Mouse (Mus musculus) stomach, embryonic 14.5 days (tissue): ENCODE data around the gene Tmco1. TPM values are rescaled to one million over a fixed set of nuclear protein-coding genes. Genes with fewer than 3 reads are reported as not detected.

Source experiments
- microRNA-seq: library from miRNA; unstranded; fragments of <30 nt; microRNA quantifications from one replicate; pipeline ENCODE4, GENCODE M21; 2016
- polyA plus RNA-seq: library from polyadenylated mRNA; unstranded; fragments of >200 nt; fragmentation: Nextera tagmentation; extraction: Ambion mirVana; gene quantifications from 2 replicates; pipeline ENCODE4 v1.2.1, GENCODE M21; 2014

Gene Tmco1
- polyA plus RNA-seq, 1 experiment from 2014 or later, result 87.1 TPM

Small RNA genes within 50 kb of the gene (microRNA-seq; reads per million reads assigned to microRNA genes)
- gene Gm25911 (not detected), gene Mir6347 (not detected)

Other genes with a start within 250 kb of the Tmco1 start
- gene Uck2, start 23.1 kb upstream of the Tmco1 start, polyA plus RNA-seq, result 86.3 and 90.8 TPM in 2 replicates
- 53.2 and 54.2 TPM in 2 replicates for gene Aldh9a1, start 41.6 kb downstream of the Tmco1 start, polyA plus RNA-seq
- gene Mgst3, start 85.5 kb downstream of the Tmco1 start, polyA plus RNA-seq, result 144 and 153 TPM in 2 replicates
- gene Lrrc52, start 158.4 kb downstream of the Tmco1 start, polyA plus RNA-seq, result 0.22 TPM in 1 of 2 replicates, not detected in the other